Mouse (Mus musculus): ENCODE results near the gene Pde9a.

Gene Pde9a

DNA sequence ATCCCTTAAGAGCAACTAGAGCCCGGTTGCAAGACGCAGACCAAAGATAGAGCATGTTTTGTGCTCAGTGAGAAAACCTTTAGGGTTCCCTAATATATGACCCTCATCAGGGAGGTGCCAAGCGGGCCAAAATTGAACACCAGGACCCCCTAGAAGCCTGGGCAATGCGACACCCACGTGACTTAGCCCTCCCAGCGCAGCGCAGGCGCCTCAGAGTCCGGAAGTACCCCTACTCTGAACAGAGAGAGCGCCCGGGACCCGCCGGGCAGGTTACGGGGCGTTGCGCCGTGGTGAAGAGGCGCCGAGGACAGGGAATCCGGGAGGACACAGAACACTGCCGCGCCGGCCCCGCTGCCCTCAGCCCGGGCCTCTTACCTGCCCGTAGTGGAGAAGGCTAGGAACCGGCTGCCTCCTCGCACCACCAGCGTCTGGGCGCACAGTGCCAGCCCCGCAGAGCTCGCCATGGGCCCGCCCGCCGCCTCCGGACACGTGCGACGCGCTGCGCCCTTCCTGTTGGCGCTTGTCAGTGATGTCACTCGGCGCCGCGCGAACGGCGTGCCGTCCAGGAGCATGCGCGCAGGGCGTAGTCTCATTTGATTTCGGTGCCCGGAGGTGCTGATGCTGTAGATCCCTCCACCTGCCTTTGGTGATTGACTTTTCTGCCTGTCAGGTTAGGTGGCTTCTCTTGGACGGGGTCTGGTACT, 125.9 kb downstream of the Pde9a start:
- DNase-seq (ENCODE audit: low read depth, low spot score) = peak; percentile 86

DNA sequence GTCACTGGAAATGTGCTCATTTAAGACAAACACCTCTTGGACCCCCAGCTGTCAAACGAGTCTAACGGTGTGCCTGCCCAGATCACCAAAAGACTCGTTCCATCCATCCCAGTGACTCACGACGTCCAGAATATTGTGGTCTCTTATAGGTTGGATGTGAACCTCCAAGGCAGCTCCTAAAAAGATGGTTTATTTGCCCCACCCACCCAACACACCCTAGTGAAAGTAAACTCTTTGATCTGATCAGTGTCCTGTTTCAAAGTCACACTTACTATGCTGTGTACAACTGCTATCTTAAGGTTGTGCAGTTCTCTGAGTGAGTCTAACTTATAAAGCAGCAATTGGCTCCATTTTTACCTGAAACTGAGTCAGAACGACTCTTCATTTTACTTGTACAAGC, 126.6 kb downstream of the Pde9a start:
- DNase-seq (ENCODE audit: low read depth, low spot score) = no peak

DNA sequence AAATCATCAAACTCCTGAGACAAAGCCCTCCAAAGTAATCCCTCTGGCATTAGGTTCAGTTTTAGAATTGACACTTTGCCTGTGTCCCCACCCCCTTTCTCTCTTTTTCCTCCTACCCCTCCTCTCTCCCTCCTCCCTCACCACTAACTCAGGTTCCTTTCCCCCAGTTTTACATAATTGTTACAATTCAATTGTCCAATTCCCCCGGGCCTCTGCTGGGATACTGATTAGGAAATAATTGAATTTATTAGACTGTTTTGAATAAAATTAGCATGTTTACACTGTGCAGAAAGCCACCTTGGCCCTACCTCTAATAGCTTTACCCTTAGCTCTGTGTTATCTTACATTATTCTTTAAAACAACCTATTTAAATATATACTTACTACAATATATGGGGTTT, 128.7 kb downstream of the Pde9a start:
- DNase-seq (ENCODE audit: low read depth, low spot score) = no peak

DNA sequence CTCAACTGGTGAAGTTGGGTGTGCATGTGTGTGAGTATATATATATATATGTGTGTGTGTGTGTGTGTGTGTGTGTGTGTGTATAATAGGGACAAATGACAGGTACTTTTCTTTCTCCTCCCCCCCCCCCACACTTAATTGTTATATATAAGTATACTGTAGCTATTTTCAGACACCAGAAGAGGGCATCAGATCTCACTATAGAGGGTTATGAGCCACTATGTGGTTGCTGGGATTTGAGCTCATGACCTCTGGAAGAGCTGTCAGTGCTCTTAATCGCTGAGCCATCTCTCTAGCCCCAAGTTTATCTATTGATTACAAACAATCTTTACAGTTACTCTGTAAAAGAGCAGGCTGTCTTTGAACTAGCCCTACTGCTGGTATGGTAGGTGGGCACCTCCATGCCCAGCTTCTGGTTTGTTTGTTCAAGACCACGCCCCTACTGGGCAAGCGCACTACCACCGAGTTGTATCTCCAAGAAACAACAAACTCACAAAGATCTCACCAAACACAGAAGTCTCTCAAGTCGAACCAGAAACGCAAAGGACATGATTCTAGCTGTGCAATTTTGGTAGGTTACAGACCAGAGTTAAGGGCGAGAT, 133.4 kb downstream of the Pde9a start:
- DNase-seq (ENCODE audit: low read depth, low spot score) = no peak

GRCm38 (mm10) chr17:31519946-31520838, 134.2 kb downstream of the Pde9a start, which contains the start of the genes Wdr4 and Ndufv3:
TSS of gene Wdr4 (minus strand) at chr17:31519980.
TSS of gene Ndufv3 (plus strand) at chr17:31520115.
- peak; percentile 99 for DNase-seq (ENCODE audit: low read depth, low spot score)

DNA sequence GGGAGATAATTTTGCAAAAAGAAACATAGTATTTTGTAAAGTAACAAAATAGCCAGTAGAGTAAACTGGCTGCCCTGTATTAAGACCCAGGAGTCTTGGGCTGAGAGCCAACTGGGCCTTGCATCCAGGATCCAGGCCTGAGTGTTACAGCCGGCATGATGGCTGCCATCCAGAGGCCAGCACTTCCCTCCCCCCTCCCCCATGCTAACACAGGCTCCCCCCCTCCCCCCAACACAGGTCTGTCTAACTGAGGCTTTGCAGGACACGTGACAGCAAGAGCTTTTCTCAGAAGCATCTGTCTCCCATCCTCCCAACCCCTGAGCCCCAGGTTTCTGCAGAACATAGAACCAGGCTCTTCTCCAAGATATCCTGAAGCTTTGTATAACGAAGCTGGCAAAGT, 134.9 kb downstream of the Pde9a start:
- peak; percentile 49 for DNase-seq (ENCODE audit: low read depth, low spot score)

GRCm38 (mm10) chr17:31521948-31522347, 135.9 kb downstream of the Pde9a start:
- no peak for DNase-seq (ENCODE audit: low read depth, low spot score)

DNA sequence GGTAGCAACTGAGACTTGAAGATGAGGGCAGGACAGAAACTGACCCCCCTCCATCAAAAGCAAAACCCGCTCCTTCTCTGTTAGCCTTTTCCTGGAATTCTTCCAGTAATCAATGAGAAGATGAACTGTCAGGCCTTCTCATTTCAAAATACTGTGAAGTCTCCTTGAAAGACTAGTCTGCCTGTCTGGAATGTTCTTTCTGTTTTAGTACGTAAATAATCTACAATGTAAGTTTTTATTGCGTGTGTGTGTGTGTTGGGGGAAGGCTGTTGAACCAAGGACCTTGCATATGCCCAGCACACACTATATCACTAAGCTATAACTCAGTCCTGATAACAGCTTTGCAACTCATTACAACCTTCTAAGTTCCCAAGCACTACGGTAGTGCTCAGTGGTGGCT, 139.1 kb downstream of the Pde9a start:
- DNase-seq (ENCODE audit: low read depth, low spot score) = no peak

GRCm38 (mm10) chr17:31525816-31526215, 139.8 kb downstream of the Pde9a start:
- DNase-seq (ENCODE audit: low read depth, low spot score) = no peak

Measured in skeletal muscle tissue, adult 2 months (tissue).